Comparison of ENCODE assay signal across 15 mouse cellular contexts in the genomic region with DNA sequence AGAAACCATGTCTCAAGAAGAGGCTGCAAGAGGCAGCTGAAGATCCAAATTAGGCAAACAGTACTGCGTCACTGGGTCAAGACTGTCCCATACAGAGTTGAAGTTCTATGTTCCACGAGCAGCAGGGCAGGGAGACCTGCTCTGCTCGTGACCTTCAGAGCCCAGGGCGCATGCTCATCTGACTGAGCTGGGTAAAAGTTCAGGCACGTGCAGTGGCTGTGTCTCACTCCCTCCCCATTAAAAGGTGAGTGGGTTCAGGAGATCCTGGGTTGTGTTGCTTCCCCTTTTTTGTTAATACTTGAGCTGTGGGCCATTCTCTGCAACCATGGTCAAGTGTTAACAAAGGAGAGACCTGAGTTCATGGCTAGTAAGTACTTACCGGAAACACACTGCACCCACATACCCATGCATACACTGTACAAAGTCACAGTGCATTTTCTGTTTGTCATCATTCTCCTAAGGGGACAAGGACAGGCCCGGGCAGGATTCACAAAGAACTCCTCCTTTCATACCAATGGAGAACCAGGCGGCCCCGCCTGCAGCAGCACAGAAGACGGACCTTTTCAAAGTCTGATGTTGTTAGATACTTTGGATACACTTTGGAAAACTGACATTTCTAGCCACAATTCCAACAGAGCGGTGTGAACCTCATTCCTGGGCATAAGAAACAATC. TPM values are rescaled to one million over a fixed set of nuclear protein-coding genes. Genes with fewer than 3 reads are reported as not detected.
DNase-seq lines count a peak whose midpoint lies in the region; ATAC-seq and TF ChIP-seq lines count a peak whose summit lies in the region.
"Had no signal": no experiment of that assay in that cellular context is flagged by ENCODE, and none has a peak within 500 bp of the region (broad histone marks: within the 10 kb centered on the region; RNA-seq: fewer than 3 reads in every experiment).

No protein-coding gene starts in this region.

- H3K27ac ChIP-seq in heart, postnatal 0 days (ENCODE audit: low read depth), result 0 out of 2 replicates have a peak overlapping the region, but pooled peaks have one; percentile 28
- H3K27ac ChIP-seq: forebrain, embryonic 10.5 days; hindbrain, embryonic 10.5 days; limb, embryonic 13.5 days; midbrain, embryonic 12.5 days had no signal

- ATAC-seq in heart, postnatal 0 days (ENCODE audit: insufficient read depth, low read depth), result no peak

- DNase-seq in heart, postnatal 0 days (ENCODE audit: low spot score), result no peak
- DNase-seq in heart, postnatal 14 days, result no peak
- DNase-seq in ES-CJ7 (ENCODE audit: low read depth, low spot score), result peak; percentile 65
- DNase-seq in R1 (ENCODE audit: low read depth, low spot score), result peak; percentile 62
- DNase-seq in kidney, postnatal 14 days, result peak; percentile 77
- no peak for DNase-seq in T-cell, adult 2 months (ENCODE audit: low spot score)
- no peak for DNase-seq in ovary, postnatal 10 days (ENCODE audit: low spot score)
- no peak for DNase-seq in thymus, postnatal 36 days
- DNase-seq: cerebellum, adult 2 months; thymus, adult 2 months had no signal

- peaks cover 22% of the 10 kb centered on the region for H3K4me1 ChIP-seq in heart, postnatal 0 days (ENCODE audit: control insufficient read depth, insufficient read depth)
- H3K4me1 ChIP-seq: midbrain, embryonic 12.5 days had no signal

- no peak overlapping the region for H3K9ac ChIP-seq in heart, postnatal 0 days (replicated peaks; ENCODE audit: low read depth, low read length)
- H3K9ac ChIP-seq: limb, embryonic 13.5 days; midbrain, embryonic 12.5 days had no signal

- no peak for TF ChIP-seq EP300 in heart, postnatal 0 days (IDR thresholded peaks at IDR 0.05; ENCODE audit: low read depth)

- H3K27me3 ChIP-seq in heart, postnatal 0 days (ENCODE audit: control insufficient read depth, insufficient read depth, low read length), result no peaks in the 10 kb centered on the region
- H3K27me3 ChIP-seq: CH12.LX; limb, embryonic 13.5 days; midbrain, embryonic 12.5 days had no signal

- WGBS in heart, postnatal 0 days, result 70% methylated on average over 11 of the region's 11 CpGs

- H3K4me3 ChIP-seq in heart, postnatal 0 days (ENCODE audit: low read depth, low read length), result no peak overlapping the region
- H3K4me3 ChIP-seq: forebrain, embryonic 10.5 days; hindbrain, embryonic 10.5 days; limb, embryonic 13.5 days; midbrain, embryonic 12.5 days had no signal

- no peak for TF ChIP-seq CTCF in heart, postnatal 0 days (IDR thresholded peaks at IDR 0.05; ENCODE audit: low read depth)

- intact Hi-C loops in heart, postnatal 14 days (cut with DNase I), result loop anchor here (10.0 kb wide), 1 partner anchor 115 kb away; no protein-coding TSS in a partner anchor

- H3K4me2 ChIP-seq in heart, postnatal 0 days (ENCODE audit: low read depth, low read length), result no peak overlapping the region
- H3K4me2 ChIP-seq: limb, embryonic 13.5 days; midbrain, embryonic 12.5 days had no signal

- no peaks in the 10 kb centered on the region for H3K36me3 ChIP-seq in heart, postnatal 0 days (replicated peaks; ENCODE audit: control insufficient read depth, insufficient read depth, low read length)
- H3K36me3 ChIP-seq: forebrain, embryonic 10.5 days; hindbrain, embryonic 10.5 days; midbrain, embryonic 12.5 days had no signal

- H3K9me3 ChIP-seq in heart, postnatal 0 days (replicated peaks; ENCODE audit: control insufficient read depth, low read length), result no peaks in the 10 kb centered on the region
- H3K9me3 ChIP-seq: forebrain, embryonic 10.5 days; hindbrain, embryonic 10.5 days; limb, embryonic 13.5 days; midbrain, embryonic 12.5 days had no signal

RNA-seq across cellular contexts. Expression of a gene that starts 10.0 kb away (rescaled TPM):
- 15.8 and 17.2 TPM in 2 replicates for total RNA-seq in heart, postnatal 0 days (2014; rRNA removed; ENCODE audit: low replicate concordance)
- polyA plus RNA-seq in heart, postnatal 0 days (2015; fragmentation: Nextera tagmentation; extraction: Ambion mirVana), result 3.5 and 3.7 TPM in 2 replicates
- 10 to 100 TPM; 17.5 to 18.0 TPM for total RNA-seq in heart, postnatal 14 days (2021)
- total RNA-seq: CH12.LX had no signal

Comparison
In these comparisons a context has a peak if more than half of its experiments do, and no peak if none do; other contexts are left out.
1. DNase-seq: peak in ES-CJ7 (single experiment), R1 (single experiment) and kidney, postnatal 14 days (single experiment); none in heart, postnatal 0 days (single experiment), heart, postnatal 14 days (0 of 2), T-cell, adult 2 months (single experiment), ovary, postnatal 10 days (single experiment) and thymus, postnatal 36 days (0 of 2).